Mouse (Mus musculus): ENCODE results near the gene Iffo2.

- TF ChIP-seq CTCF (IDR thresholded peaks at IDR 0.05; ENCODE audit: borderline replicate concordance, extremely low read depth, insufficient read depth, insufficient read length) (no peak), POLR2A (IDR thresholded peaks at IDR 0.05; ENCODE audit: borderline replicate concordance, extremely low read depth, insufficient read depth, insufficient read length, poor library complexity, severe bottlenecking) (no peak)
These were observed 67.2 kb downstream of the Iffo2 start for GRCm38 (mm10) chr4:139597286-139598284.

Measured in brain, embryonic 14.5 days (tissue).